Mouse (Mus musculus): ENCODE results near the gene Iars. TPM values are rescaled to one million over a fixed set of nuclear protein-coding genes. Genes with fewer than 3 reads are reported as not detected.

Iars gene
- polyA plus RNA-seq, 1 experiment from 2014 or later = 16.9 TPM

- Histone ChIP-seq H3K27me3 (ENCODE audit: insufficient read depth, low read length) (no peaks in the 10 kb centered on the region), H3K27ac (ENCODE audit: low read depth) (peak overlapping the region; percentile 87), H3K9ac (replicated peaks) (peak overlapping the region; percentile 76), H3K36me3 (replicated peaks; ENCODE audit: insufficient read depth, low read length) (peaks cover 10% of the 10 kb centered on the region), H3K4me3 (ENCODE audit: low read depth, low read length) (peak overlapping the region; percentile 84), H3K4me1 (ENCODE audit: insufficient read depth) (peaks cover 17% of the 10 kb centered on the region), H3K9me3 (ENCODE audit: low read length) (no peaks in the 10 kb centered on the region), H3K4me2 (ENCODE audit: low read depth, low read length) (peak overlapping the region; percentile 79)
- WGBS (ENCODE audit: insufficient replicate concordance) = under 1% methylated on average over 20 of the region's 20 CpGs
- DNase-seq (no peak), ATAC-seq (peak; percentile 34)
- TF ChIP-seq EP300 (IDR thresholded peaks at IDR 0.05; ENCODE audit: low read depth) (no peak), CTCF (IDR thresholded peaks at IDR 0.05; ENCODE audit: low read depth) (no peak)
Observed at GRCm38 (mm10) chr13:49682233-49682846, 440 bp downstream of the Iars start.

DNA sequence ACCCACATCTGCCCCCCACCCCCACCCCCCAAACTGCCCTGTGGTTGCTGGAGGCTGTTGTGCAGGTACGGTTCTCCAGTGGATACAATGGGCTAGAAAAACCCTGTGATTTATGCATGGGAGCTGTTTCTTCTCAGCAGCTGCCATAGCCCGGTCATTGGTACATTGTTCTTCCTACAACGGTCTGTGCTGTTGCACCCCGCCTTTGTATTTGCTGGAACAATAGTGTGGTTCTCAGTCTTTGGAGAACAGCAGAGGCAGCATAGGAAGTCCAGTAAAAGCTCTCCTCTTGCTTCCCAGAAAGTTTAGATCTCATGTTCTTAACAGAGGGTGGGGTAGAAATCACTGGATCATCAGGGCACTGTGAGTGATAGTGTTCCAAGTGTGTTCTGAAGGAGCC lies 2.4 kb downstream of the Iars start:
- Histone ChIP-seq H3K36me3 (replicated peaks; ENCODE audit: insufficient read depth, low read length) (peaks cover 23% of the 10 kb centered on the region), H3K9ac (replicated peaks) (no peak overlapping the region), H3K27ac (ENCODE audit: low read depth) (no peak overlapping the region), H3K4me1 (ENCODE audit: insufficient read depth) (peaks cover 17% of the 10 kb centered on the region), H3K4me2 (ENCODE audit: low read depth, low read length) (peak overlapping the region; percentile 26; the same call in 1 of the 2 replicates), H3K4me3 (ENCODE audit: low read depth, low read length) (no peak overlapping the region), H3K9me3 (ENCODE audit: low read length) (no peaks in the 10 kb centered on the region), H3K27me3 (ENCODE audit: insufficient read depth, low read length) (no peaks in the 10 kb centered on the region)
- WGBS (ENCODE audit: insufficient replicate concordance) = 71% methylated on average over 4 of the region's 4 CpGs
- ATAC-seq = no peak
- TF ChIP-seq CTCF (IDR thresholded peaks at IDR 0.05; ENCODE audit: low read depth) (no peak), EP300 (IDR thresholded peaks at IDR 0.05; ENCODE audit: low read depth) (no peak)
- DNase-seq = no peak

DNA sequence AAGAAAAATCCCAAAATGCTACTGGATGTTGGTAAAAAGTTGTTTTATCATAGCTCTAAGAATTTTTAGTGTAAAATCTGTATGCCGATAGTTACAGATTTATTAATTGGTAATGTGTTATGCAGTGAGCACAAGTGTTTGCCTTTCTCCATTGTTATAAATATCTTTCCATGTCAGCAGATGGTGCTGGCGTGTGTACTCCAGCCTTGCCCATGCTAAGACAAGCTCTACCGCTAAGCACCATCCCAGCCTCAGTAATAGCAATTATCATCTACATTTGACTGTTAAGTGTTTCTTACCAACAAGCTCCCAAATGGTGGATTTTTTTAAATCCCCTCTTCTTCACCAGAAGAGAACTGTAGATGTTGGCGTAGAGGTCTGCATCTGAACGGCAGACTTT lies 9.2 kb downstream of the Iars start:
- no peak overlapping the region for H3K27ac ChIP-seq (ENCODE audit: low read depth)
- H3K4me3 ChIP-seq (ENCODE audit: low read depth, low read length) = no peak overlapping the region
- no peaks in the 10 kb centered on the region for H3K4me1 ChIP-seq (ENCODE audit: insufficient read depth)
- ATAC-seq = no peak
- WGBS (ENCODE audit: insufficient replicate concordance) = 95% methylated on average over 5 of the region's 5 CpGs
- no peak overlapping the region for H3K4me2 ChIP-seq (ENCODE audit: low read depth, low read length)
- no peak for TF ChIP-seq EP300 (IDR thresholded peaks at IDR 0.05; ENCODE audit: low read depth)
- TF ChIP-seq CTCF (IDR thresholded peaks at IDR 0.05; ENCODE audit: low read depth) = no peak
- H3K9ac ChIP-seq (replicated peaks) = no peak overlapping the region
- H3K9me3 ChIP-seq (ENCODE audit: low read length) = no peaks in the 10 kb centered on the region
- DNase-seq = no peak
- H3K27me3 ChIP-seq (ENCODE audit: insufficient read depth, low read length) = no peaks in the 10 kb centered on the region
- H3K36me3 ChIP-seq (replicated peaks; ENCODE audit: insufficient read depth, low read length) = peaks cover 57% of the 10 kb centered on the region

GRCm38 (mm10) chr13:49703216-49703779 lies 21.4 kb downstream of the Iars start:
- WGBS (ENCODE audit: insufficient replicate concordance) = 90% methylated on average over 11 of the region's 11 CpGs
- Histone ChIP-seq H3K9ac (replicated peaks) (no peak overlapping the region), H3K36me3 (replicated peaks; ENCODE audit: insufficient read depth, low read length) (peaks cover 60% of the 10 kb centered on the region), H3K27ac (ENCODE audit: low read depth) (no peak overlapping the region), H3K4me1 (ENCODE audit: insufficient read depth) (no peaks in the 10 kb centered on the region), H3K9me3 (ENCODE audit: low read length) (no peaks in the 10 kb centered on the region), H3K27me3 (ENCODE audit: insufficient read depth, low read length) (no peaks in the 10 kb centered on the region), H3K4me3 (ENCODE audit: low read depth, low read length) (no peak overlapping the region), H3K4me2 (ENCODE audit: low read depth, low read length) (no peak overlapping the region)
- no peak for DNase-seq
- no peak for TF ChIP-seq CTCF (IDR thresholded peaks at IDR 0.05; ENCODE audit: low read depth)
- no peak for TF ChIP-seq EP300 (IDR thresholded peaks at IDR 0.05; ENCODE audit: low read depth)
- ATAC-seq = no peak

DNA sequence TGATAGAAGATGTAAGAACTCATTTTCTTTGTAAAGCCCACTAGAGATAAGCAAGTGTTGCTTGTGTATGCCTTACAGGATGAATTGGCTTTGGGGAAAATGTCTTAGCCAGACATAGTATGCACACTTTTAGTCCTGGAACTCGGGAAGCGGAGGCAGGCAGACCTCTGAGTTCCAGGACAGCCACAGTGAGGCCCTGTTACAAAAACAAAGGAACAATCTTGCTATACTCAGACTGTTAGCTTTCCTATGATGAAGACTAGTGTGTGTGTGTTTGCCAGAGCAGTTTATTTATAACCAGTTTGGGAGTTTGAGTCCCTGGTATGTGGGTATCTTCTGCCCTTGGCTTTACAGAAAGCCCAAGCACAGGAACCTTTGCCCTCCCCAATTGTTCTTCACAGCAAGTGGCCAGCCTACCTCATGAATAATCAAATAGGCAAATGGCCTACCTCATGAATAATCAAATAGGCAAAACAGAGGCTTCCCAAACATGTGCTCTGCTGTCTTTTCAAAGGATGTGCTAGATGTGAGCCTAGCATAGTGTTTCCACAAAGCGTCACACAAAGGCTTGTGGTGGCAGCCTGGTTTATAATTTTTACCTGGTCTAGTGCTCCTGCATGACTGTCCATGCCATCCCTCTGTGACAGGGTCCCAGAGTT lies 24.3 kb downstream of the Iars start:
- 93% methylated on average over 3 of the region's 3 CpGs for WGBS (ENCODE audit: insufficient replicate concordance)
- DNase-seq (no peak), ATAC-seq (no peak)
- H3K4me3 ChIP-seq (ENCODE audit: low read depth, low read length) = no peak overlapping the region
- no peak for TF ChIP-seq EP300 (IDR thresholded peaks at IDR 0.05; ENCODE audit: low read depth)
- no peak for TF ChIP-seq CTCF (IDR thresholded peaks at IDR 0.05; ENCODE audit: low read depth)
- H3K27ac ChIP-seq (ENCODE audit: low read depth) = no peak overlapping the region
- H3K36me3 ChIP-seq (replicated peaks; ENCODE audit: insufficient read depth, low read length) = peaks cover 71% of the 10 kb centered on the region
- H3K9ac ChIP-seq (replicated peaks) = no peak overlapping the region
- H3K4me2 ChIP-seq (ENCODE audit: low read depth, low read length) = no peak overlapping the region
- no peaks in the 10 kb centered on the region for H3K9me3 ChIP-seq (ENCODE audit: low read length)
- H3K4me1 ChIP-seq (ENCODE audit: insufficient read depth) = no peaks in the 10 kb centered on the region
- no peaks in the 10 kb centered on the region for H3K27me3 ChIP-seq (ENCODE audit: insufficient read depth, low read length)

GRCm38 (mm10) chr13:49708311-49708710 lies 26.4 kb downstream of the Iars start:
- Histone ChIP-seq H3K9ac (replicated peaks) (no peak overlapping the region), H3K4me1 (ENCODE audit: insufficient read depth) (no peaks in the 10 kb centered on the region), H3K9me3 (ENCODE audit: low read length) (no peaks in the 10 kb centered on the region), H3K27ac (ENCODE audit: low read depth) (no peak overlapping the region), H3K4me3 (ENCODE audit: low read depth, low read length) (no peak overlapping the region), H3K27me3 (ENCODE audit: insufficient read depth, low read length) (no peaks in the 10 kb centered on the region), H3K36me3 (replicated peaks; ENCODE audit: insufficient read depth, low read length) (peaks cover 73% of the 10 kb centered on the region), H3K4me2 (ENCODE audit: low read depth, low read length) (no peak overlapping the region)
- DNase-seq (no peak), ATAC-seq (no peak)
- 86% methylated on average over 8 of the region's 8 CpGs for WGBS (ENCODE audit: insufficient replicate concordance)
- no peak for TF ChIP-seq EP300 (IDR thresholded peaks at IDR 0.05; ENCODE audit: low read depth)
- TF ChIP-seq CTCF (IDR thresholded peaks at IDR 0.05; ENCODE audit: low read depth) = no peak

All from liver, postnatal 0 days (tissue).